Mouse (Mus musculus): ENCODE measurements around the gene Nfe2l1. TPM values are rescaled to one million over a fixed set of nuclear protein-coding genes. Genes with fewer than 3 reads are reported as not detected.
"Not testable (repeated sequence)": the region's sequence is repeated elsewhere in the genome, so short reads cannot be mapped to it uniquely, and the experiment has no call there.

The Nfe2l1 gene
- polyA plus RNA-seq, 1 experiment from 2014 or later: 81.8 TPM

DNA sequence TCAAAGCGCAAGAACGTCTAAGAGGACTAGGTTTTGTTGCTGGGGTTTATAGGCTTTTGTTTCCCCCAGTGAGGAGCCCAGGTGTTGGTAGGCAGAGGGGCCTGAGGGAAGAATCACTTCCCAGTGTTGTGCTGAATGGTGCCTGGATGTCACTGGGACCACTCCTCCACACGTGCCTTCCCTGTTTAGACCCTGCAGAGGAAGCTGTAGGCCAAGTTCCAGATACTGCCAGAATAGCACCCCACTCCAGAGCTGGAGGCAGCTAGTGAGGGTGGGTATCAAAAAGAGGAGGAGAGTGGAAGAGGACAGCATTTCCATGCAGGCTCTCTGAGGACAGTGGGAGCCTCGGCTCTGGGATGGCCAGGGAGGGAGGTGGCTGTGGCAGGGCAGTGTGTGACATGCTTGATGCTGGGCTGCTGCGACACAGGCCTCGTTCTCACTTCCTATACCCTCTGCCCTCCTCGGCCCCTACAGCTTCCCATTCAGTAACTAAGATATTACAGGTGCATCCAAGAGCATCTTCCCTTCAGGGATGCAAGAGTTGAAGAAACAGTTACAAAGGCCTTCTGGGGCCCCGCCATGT, 11.5 kb downstream of the Nfe2l1 start:
- no peak for ATAC-seq
- Histone ChIP-seq H3K9ac (ENCODE audit: low read depth, low read length) (no peak overlapping the region), H3K4me2 (ENCODE audit: low read length) (no peak overlapping the region), H3K36me3 (ENCODE audit: control insufficient read depth, insufficient read depth, low read length) (peaks cover 50% of the 10 kb centered on the region), H3K27me3 (ENCODE audit: control insufficient read depth, insufficient read depth, low read depth, low read length) (no peaks in the 10 kb centered on the region), H3K27ac (ENCODE audit: low read length) (no peak overlapping the region), H3K4me3 (ENCODE audit: low read depth, low read length) (no peak overlapping the region), H3K9me3 (replicated peaks; ENCODE audit: control insufficient read depth, low read length, poor library complexity, severe bottlenecking) (no peaks in the 10 kb centered on the region), H3K4me1 (ENCODE audit: control insufficient read depth, insufficient read depth, low read length) (peaks cover 8% of the 10 kb centered on the region)
- 78% methylated on average over 8 of the region's 8 CpGs for WGBS

DNA sequence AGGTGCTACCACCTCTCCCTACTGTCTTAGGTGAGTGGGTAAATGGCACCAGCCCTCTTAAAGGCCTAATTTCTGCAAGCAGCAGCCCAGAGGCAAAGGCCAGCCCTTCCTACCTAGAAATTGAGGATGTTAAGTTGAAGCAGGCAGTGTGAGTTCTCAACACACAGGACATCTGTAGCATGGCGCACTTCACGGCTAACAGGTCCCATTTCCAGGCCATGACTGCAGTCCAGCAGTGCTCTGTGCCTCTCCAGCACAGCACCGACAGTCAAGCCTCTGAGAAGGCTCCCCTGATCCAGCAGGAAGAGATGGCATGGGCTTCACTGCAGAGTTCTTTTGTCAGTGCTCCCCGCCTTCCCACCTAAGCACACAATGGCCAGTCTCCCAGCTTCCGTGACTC, 12.8 kb downstream of the Nfe2l1 start:
- no peak for ATAC-seq
- Histone ChIP-seq H3K4me1 (ENCODE audit: control insufficient read depth, insufficient read depth, low read length) (no peaks in the 10 kb centered on the region), H3K36me3 (ENCODE audit: control insufficient read depth, insufficient read depth, low read length) (peaks cover 54% of the 10 kb centered on the region), H3K27ac (ENCODE audit: low read length) (no peak overlapping the region), H3K27me3 (ENCODE audit: control insufficient read depth, insufficient read depth, low read depth, low read length) (no peaks in the 10 kb centered on the region), H3K4me2 (ENCODE audit: low read length) (no peak overlapping the region), H3K4me3 (ENCODE audit: low read depth, low read length) (no peak overlapping the region), H3K9ac (ENCODE audit: low read depth, low read length) (no peak overlapping the region), H3K9me3 (replicated peaks; ENCODE audit: control insufficient read depth, low read length, poor library complexity, severe bottlenecking) (no peaks in the 10 kb centered on the region)
- 53% methylated on average over 5 of the region's 5 CpGs for WGBS

DNA sequence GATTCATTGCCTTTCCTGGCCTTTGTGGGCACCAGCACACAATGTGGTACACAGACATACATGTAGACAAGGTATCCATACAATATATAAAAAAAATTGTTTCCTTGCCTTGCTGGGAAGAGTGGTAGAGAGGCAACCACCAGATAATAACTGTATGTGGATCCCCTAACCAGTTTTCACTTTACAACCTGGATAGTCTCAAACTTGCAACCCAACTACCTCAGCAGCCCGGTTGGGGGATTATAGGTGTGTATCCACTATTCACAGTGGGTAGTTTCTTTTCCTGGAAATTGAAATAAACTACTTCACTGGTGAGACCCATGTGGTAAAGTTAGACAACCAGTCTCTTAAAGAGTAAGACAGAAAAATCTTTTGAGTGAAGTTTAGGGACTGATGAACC, 13.3 kb downstream of the Nfe2l1 start:
- H3K36me3 ChIP-seq (ENCODE audit: control insufficient read depth, insufficient read depth, low read length): peaks cover 53% of the 10 kb centered on the region
- no peaks in the 10 kb centered on the region for H3K27me3 ChIP-seq (ENCODE audit: control insufficient read depth, insufficient read depth, low read depth, low read length)
- H3K4me1 ChIP-seq (ENCODE audit: control insufficient read depth, insufficient read depth, low read length): no peaks in the 10 kb centered on the region
- no peak for ATAC-seq
- H3K4me3 ChIP-seq (ENCODE audit: low read depth, low read length): no peak overlapping the region
- WGBS: 97% methylated on average over 1 of the region's 1 CpGs
- H3K27ac ChIP-seq (ENCODE audit: low read length): no peak overlapping the region
- H3K4me2 ChIP-seq (ENCODE audit: low read length): no peak overlapping the region
- no peaks in the 10 kb centered on the region for H3K9me3 ChIP-seq (replicated peaks; ENCODE audit: control insufficient read depth, low read length, poor library complexity, severe bottlenecking)
- no peak overlapping the region for H3K9ac ChIP-seq (ENCODE audit: low read depth, low read length)

DNA sequence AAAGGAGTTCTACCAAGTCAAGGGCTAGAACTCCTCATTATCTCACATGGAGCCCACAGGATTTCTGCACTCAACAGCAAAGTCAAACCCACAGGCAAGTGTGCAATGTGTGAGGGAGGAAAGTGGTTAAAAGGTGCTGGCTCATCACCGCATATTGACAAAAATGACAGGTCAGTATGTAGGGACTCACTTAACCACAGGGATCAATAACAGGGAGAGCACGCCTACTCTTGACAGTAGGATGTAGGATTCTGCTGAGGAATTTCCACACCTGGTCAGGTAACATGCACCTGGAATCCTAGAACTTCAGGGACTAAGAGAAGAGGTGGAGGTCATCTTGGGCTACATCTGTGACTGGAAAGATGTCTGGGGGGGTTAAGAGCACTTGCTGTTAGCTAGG, 13.9 kb downstream of the Nfe2l1 start:
- no peak overlapping the region for H3K27ac ChIP-seq (ENCODE audit: low read length)
- no peak overlapping the region for H3K9ac ChIP-seq (ENCODE audit: low read depth, low read length)
- WGBS: 98% methylated on average over 2 of the region's 2 CpGs
- no peak overlapping the region for H3K4me2 ChIP-seq (ENCODE audit: low read length)
- H3K9me3 ChIP-seq (replicated peaks; ENCODE audit: control insufficient read depth, low read length, poor library complexity, severe bottlenecking): no peaks in the 10 kb centered on the region
- no peaks in the 10 kb centered on the region for H3K4me1 ChIP-seq (ENCODE audit: control insufficient read depth, insufficient read depth, low read length)
- H3K36me3 ChIP-seq (ENCODE audit: control insufficient read depth, insufficient read depth, low read length): peaks cover 47% of the 10 kb centered on the region
- no peak overlapping the region for H3K4me3 ChIP-seq (ENCODE audit: low read depth, low read length)
- no peaks in the 10 kb centered on the region for H3K27me3 ChIP-seq (ENCODE audit: control insufficient read depth, insufficient read depth, low read depth, low read length)
- ATAC-seq: no peak

DNA sequence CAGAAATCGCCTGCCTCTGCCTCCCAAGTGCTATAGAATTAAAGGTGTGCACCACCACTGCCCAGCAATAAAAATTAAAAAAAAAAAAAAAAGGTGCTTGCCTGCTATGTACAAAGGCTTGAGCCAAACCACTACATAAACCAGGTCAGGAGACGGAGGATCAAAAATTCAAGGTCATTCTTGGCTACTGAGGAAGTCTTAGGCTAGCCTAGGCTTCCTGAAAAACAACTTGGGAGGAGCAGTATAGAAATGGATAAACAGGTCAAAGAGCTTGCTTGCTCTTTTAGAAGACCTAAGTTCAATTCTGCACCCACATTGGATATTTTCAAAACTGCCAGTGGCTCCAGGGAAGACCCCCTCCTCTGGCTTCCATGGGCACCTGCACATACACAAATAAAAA, 15.3 kb downstream of the Nfe2l1 start:
- H3K9ac ChIP-seq (ENCODE audit: low read depth, low read length): no peak overlapping the region
- no peak for ATAC-seq
- H3K27me3 ChIP-seq (ENCODE audit: control insufficient read depth, insufficient read depth, low read depth, low read length): no peaks in the 10 kb centered on the region
- no peak overlapping the region for H3K27ac ChIP-seq (ENCODE audit: low read length)
- no peak overlapping the region for H3K4me2 ChIP-seq (ENCODE audit: low read length)
- H3K36me3 ChIP-seq (ENCODE audit: control insufficient read depth, insufficient read depth, low read length): peaks cover 41% of the 10 kb centered on the region
- whole genome bisulfite sequencing: 85% methylated on average over 2 of the region's 2 CpGs
- no peak overlapping the region for H3K4me3 ChIP-seq (ENCODE audit: low read depth, low read length)
- H3K9me3 ChIP-seq (replicated peaks; ENCODE audit: control insufficient read depth, low read length, poor library complexity, severe bottlenecking): no peaks in the 10 kb centered on the region
- H3K4me1 ChIP-seq (ENCODE audit: control insufficient read depth, insufficient read depth, low read length): no peaks in the 10 kb centered on the region

DNA sequence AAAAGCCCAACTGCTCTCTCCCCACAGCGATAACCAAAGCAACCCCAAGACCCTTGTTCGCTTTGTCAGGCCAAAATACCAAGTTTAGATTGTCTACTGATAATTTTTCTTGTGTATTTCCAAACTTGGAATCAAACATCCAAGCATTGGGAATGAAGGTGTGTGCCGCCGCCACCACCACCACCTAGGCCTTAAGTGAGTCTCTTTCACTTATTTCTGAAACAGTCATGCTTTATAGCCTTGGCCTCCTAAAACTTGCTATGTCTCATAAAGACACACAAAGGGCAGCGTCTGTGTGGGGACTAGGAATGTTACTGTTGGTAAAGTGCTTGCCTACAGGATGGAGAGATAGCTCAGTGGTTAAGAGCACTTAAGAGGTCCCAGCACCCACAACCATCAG, 15.8 kb downstream of the Nfe2l1 start:
- H3K9me3 ChIP-seq (replicated peaks; ENCODE audit: control insufficient read depth, low read length, poor library complexity, severe bottlenecking): no peaks in the 10 kb centered on the region
- H3K4me2 ChIP-seq (ENCODE audit: low read length): no peak overlapping the region
- H3K27ac ChIP-seq (ENCODE audit: low read length): 0 out of 2 replicates have a peak overlapping the region, but pooled peaks have one; percentile 17
- 91% methylated on average over 5 of the region's 5 CpGs for WGBS
- no peaks in the 10 kb centered on the region for H3K27me3 ChIP-seq (ENCODE audit: control insufficient read depth, insufficient read depth, low read depth, low read length)
- no peak for ATAC-seq
- no peak overlapping the region for H3K9ac ChIP-seq (ENCODE audit: low read depth, low read length)
- no peak overlapping the region for H3K4me3 ChIP-seq (ENCODE audit: low read depth, low read length)
- H3K4me1 ChIP-seq (ENCODE audit: control insufficient read depth, insufficient read depth, low read length): no peaks in the 10 kb centered on the region
- H3K36me3 ChIP-seq (ENCODE audit: control insufficient read depth, insufficient read depth, low read length): peaks cover 42% of the 10 kb centered on the region

DNA sequence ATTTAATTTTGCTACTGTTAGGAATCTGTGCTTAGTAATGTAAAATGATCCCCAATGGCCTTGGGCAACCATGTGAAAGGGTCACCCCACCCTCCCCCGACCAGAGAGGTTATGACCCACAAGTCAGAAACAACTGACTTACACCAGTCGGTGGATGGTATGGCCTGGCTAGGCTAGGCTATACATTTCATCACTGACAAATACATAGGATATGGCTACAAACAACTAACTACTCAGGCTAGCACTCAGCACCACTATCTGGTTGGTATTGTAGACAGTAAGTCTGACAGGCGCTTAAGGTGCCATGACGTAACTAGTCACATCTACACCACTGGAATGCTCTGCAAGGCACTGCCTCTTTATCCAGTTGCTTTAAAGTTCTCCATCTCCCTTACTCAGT, 16.3 kb downstream of the Nfe2l1 start:
- no peaks in the 10 kb centered on the region for H3K9me3 ChIP-seq (replicated peaks; ENCODE audit: control insufficient read depth, low read length, poor library complexity, severe bottlenecking)
- H3K27ac ChIP-seq (ENCODE audit: low read length): no peak overlapping the region
- no peaks in the 10 kb centered on the region for H3K4me1 ChIP-seq (ENCODE audit: control insufficient read depth, insufficient read depth, low read length)
- H3K4me2 ChIP-seq (ENCODE audit: low read length): no peak overlapping the region
- no peak overlapping the region for H3K4me3 ChIP-seq (ENCODE audit: low read depth, low read length)
- WGBS: 96% methylated on average over 4 of the region's 4 CpGs
- no peak overlapping the region for H3K9ac ChIP-seq (ENCODE audit: low read depth, low read length)
- no peaks in the 10 kb centered on the region for H3K27me3 ChIP-seq (ENCODE audit: control insufficient read depth, insufficient read depth, low read depth, low read length)
- peaks cover 41% of the 10 kb centered on the region for H3K36me3 ChIP-seq (ENCODE audit: control insufficient read depth, insufficient read depth, low read length)
- no peak for ATAC-seq

DNA sequence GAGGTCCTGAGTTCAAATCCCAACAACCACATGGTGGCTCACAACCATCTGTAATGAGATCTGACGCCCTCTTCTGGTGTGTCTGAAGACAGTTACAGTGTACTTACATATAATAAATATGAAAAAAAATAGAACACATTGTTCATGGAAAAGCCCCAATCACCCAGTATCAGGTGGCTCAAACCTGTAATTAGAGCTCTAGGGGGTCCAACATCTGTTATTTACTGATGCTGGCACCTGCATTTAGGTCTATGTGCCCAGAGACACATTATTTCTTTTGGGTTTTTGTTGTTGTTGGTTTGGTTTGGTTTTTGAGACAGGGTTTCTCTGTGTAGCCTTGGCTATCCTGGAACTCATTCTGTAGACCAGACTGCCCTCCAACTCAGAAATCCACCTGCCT, 18.6 kb downstream of the Nfe2l1 start:
- 100% methylated on average over 1 of the region's 1 CpGs for WGBS
- not testable (repeated sequence) for H3K27ac ChIP-seq (ENCODE audit: low read length); H3K4me1 ChIP-seq (ENCODE audit: control insufficient read depth, insufficient read depth, low read length); H3K9ac ChIP-seq (ENCODE audit: low read depth, low read length); H3K27me3 ChIP-seq (ENCODE audit: control insufficient read depth, insufficient read depth, low read depth, low read length); ATAC-seq; H3K9me3 ChIP-seq (replicated peaks; ENCODE audit: control insufficient read depth, low read length, poor library complexity, severe bottlenecking); H3K4me3 ChIP-seq (ENCODE audit: low read depth, low read length); H3K4me2 ChIP-seq (ENCODE audit: low read length)
- H3K36me3 ChIP-seq (ENCODE audit: control insufficient read depth, insufficient read depth, low read length): peaks cover 37% of the 10 kb centered on the region

DNA sequence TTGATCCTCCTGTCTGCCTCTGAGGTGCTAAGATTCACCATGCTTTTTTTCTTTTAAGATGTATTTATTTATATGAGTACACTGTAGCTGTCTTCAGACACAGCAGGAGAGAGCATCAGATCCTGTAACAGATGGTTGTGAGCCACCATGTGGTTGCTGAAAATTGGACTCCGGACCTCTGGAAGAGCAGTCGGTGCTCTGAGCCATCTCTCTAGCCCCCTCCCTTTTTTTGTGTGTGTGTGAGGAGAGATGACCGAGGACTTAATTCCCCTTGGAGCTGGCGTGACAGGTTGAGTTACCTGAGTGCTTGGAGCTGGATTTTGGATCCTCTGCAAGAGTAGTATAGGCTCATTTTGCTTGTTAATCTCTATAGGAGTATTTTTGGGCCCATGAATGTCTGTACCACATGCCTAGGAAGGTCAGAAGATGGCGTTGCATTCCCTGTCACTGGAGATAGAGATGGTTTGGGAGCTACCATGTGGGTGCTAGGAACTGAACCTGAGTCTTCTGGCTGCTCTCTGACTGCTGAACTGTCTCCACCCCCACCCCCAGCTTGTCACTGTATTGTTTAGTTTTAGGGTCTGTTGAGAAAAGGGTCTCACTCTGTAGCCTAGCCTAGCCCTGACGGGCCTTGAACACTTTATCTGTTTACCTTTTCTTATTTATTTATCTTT, 20.1 kb downstream of the Nfe2l1 start:
- ATAC-seq: no peak
- Histone ChIP-seq H3K27me3 (ENCODE audit: control insufficient read depth, insufficient read depth, low read depth, low read length) (no peaks in the 10 kb centered on the region), H3K27ac (ENCODE audit: low read length) (no peak overlapping the region), H3K36me3 (ENCODE audit: control insufficient read depth, insufficient read depth, low read length) (peaks cover 33% of the 10 kb centered on the region), H3K4me1 (ENCODE audit: control insufficient read depth, insufficient read depth, low read length) (no peaks in the 10 kb centered on the region), H3K4me2 (ENCODE audit: low read length) (no peak overlapping the region), H3K9me3 (replicated peaks; ENCODE audit: control insufficient read depth, low read length, poor library complexity, severe bottlenecking) (no peaks in the 10 kb centered on the region), H3K4me3 (ENCODE audit: low read depth, low read length) (no peak overlapping the region), H3K9ac (ENCODE audit: low read depth, low read length) (no peak overlapping the region)
- WGBS: 95% methylated on average over 6 of the region's 6 CpGs
